Mouse (Mus musculus): ENCODE results near the gene Lrrc23. TPM values are rescaled to one million over a fixed set of nuclear protein-coding genes. Genes with fewer than 3 reads are reported as not detected.

Lrrc23 gene
- polyA plus RNA-seq, 1 experiment from 2014 or later, result 6.3 TPM

DNA sequence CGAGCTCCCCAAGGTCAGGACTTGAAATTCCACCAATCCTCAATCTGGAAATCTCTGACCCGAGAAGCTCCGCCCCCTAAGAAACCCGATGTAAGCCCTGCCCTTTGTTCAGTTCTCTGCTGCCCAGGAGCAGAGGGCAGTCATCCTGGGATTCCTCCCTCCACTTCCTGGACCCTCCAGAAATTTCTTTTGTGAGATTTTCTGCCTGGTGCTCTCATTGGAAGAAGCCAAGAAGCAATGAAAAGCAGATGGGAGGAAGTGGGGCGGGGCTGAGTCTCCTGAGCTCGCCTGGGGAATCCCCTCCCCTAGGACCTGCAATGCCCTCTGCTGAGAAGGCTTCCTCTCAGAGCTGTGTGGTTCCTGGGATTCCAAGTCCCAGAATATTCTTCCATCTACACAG lies 2.9 kb upstream of the Lrrc23 start:
- peak overlapping the region; percentile 13; the same call in 1 of the 2 replicates for H3K4me2 ChIP-seq
- peaks cover 19% of the 10 kb centered on the region for H3K4me1 ChIP-seq (replicated peaks)
- H3K27ac ChIP-seq, result no peak overlapping the region
- H3K4me3 ChIP-seq, result no peak overlapping the region
- no peak overlapping the region; the same call in 1 of the 2 replicates for H3K9ac ChIP-seq
- no peaks in the 10 kb centered on the region for H3K9me3 ChIP-seq
- ATAC-seq (ENCODE audit: low FRiP score), result no peak
- H3K36me3 ChIP-seq, result no peaks in the 10 kb centered on the region
- WGBS, result 24% methylated on average over 6 of the region's 6 CpGs
- peaks cover 20% of the 10 kb centered on the region for H3K27me3 ChIP-seq

DNA sequence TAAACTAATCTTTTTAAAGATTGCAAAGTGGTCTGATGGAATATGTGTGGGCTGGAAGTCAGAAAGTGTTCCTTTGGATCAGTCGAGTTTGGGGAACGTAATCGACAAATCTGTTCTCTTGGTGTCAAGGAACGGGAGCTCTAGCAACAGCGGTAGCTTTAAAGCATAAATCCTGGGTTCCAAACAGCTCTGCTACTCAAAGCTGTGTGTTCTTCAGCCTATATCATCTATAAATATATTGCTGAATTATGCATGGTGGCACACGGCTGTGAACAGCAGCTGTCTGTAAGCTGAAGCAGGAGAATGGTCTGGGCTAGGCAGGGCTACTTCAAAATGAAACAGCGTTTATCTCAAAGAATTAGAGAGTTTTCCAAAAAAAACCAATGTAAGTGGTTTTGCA lies 1.4 kb upstream of the Lrrc23 start:
- Histone ChIP-seq H3K27me3 (peaks cover 22% of the 10 kb centered on the region), H3K9me3 (no peaks in the 10 kb centered on the region), H3K4me2 (no peak overlapping the region), H3K27ac (no peak overlapping the region), H3K9ac (no peak overlapping the region), H3K4me1 (replicated peaks) (peaks cover 19% of the 10 kb centered on the region), H3K36me3 (no peaks in the 10 kb centered on the region), H3K4me3 (no peak overlapping the region)
- ATAC-seq (ENCODE audit: low FRiP score), result no peak
- WGBS, result 89% methylated on average over 7 of the region's 7 CpGs

DNA sequence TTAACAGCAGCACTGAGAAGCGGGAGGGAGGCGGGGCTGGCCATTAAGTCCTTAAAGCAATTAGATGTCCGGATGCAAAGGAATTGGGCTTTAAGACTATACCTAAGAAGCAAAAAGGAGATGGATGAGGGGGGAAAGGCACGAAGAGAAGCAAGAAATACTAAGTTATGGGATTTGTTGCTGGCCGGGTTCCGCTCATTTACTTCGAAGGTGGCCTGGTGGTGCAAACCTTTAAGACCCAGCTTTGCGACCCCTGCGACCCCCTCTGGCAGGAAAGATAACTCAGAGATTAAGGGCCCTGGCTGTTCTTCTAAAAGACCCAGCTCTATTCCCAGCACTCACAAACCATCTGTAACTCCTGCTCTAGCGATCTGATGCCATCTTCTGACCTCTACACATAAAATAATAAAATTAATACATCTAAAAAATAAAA lies 473 bp upstream of the Lrrc23 start:
- H3K27me3 ChIP-seq, result peaks cover 22% of the 10 kb centered on the region
- H3K4me1 ChIP-seq (replicated peaks), result peaks cover 19% of the 10 kb centered on the region
- 3% methylated on average over 10 of the region's 10 CpGs for WGBS
- peak overlapping the region; percentile 61 for H3K9ac ChIP-seq
- no peak overlapping the region for H3K27ac ChIP-seq
- H3K4me3 ChIP-seq, result peak overlapping the region; percentile 38
- H3K36me3 ChIP-seq, result no peaks in the 10 kb centered on the region
- H3K4me2 ChIP-seq, result peak overlapping the region; percentile 62
- H3K9me3 ChIP-seq, result no peaks in the 10 kb centered on the region
- ATAC-seq (ENCODE audit: low FRiP score), result no peak; the same call in 1 of the 2 replicates

DNA sequence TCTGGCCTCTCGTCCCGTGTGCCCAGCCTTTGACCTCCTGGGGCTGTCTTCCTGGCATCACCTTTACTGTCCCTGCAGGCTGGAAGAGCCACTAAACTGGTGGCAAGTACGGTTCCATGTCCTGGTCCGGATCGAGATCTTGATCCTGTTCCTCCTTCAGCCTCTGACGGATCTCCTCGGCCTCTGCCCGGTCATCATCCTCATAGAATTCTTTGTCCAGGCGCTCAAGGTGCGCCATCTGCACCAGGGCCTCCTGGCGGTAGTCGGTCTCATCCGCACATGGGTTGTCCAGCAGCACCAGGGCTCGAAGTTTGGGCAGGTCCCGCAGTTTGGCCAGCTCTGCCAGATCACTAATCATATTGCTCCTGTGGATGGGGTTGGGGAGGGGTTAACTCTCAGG lies 9.0 kb downstream of the Lrrc23 start:
- ATAC-seq (ENCODE audit: low FRiP score), result no peak
- Histone ChIP-seq H3K36me3 (no peaks in the 10 kb centered on the region), H3K9ac (no peak overlapping the region), H3K4me3 (no peak overlapping the region), H3K27me3 (peaks cover 15% of the 10 kb centered on the region), H3K9me3 (no peaks in the 10 kb centered on the region), H3K4me2 (no peak overlapping the region), H3K27ac (no peak overlapping the region), H3K4me1 (replicated peaks) (peaks cover 32% of the 10 kb centered on the region)
- WGBS, result 91% methylated on average over 15 of the region's 15 CpGs

DNA sequence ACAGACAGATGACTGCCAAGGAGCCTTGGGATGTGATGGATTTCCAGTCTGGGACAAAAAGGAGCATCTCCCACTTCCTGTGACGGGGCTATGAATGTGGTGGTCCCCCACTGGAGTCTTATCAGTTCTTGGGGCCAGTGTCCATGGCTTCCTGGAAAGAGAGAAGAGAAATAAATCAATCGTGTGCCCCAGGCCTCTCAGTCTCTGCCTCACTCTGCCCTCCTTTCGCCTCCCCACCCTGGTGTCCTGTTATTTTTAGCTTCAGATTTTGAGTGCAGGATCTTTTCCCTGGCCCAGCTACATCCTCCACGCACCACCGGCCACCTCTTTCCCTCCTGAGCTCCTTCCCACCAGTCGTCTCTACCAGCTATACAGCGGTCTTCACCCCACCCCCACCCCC lies 9.5 kb downstream of the Lrrc23 start:
- Histone ChIP-seq H3K9ac (peak overlapping the region; percentile 81), H3K36me3 (no peaks in the 10 kb centered on the region), H3K9me3 (no peaks in the 10 kb centered on the region), H3K4me2 (peak overlapping the region; percentile 72), H3K4me1 (replicated peaks) (peaks cover 32% of the 10 kb centered on the region), H3K4me3 (peak overlapping the region; percentile 55), H3K27me3 (peaks cover 15% of the 10 kb centered on the region), H3K27ac (peak overlapping the region; percentile 77; the same call in 1 of the 2 replicates)
- no peak for ATAC-seq (ENCODE audit: low FRiP score)
- WGBS, result 65% methylated on average over 7 of the region's 7 CpGs

DNA sequence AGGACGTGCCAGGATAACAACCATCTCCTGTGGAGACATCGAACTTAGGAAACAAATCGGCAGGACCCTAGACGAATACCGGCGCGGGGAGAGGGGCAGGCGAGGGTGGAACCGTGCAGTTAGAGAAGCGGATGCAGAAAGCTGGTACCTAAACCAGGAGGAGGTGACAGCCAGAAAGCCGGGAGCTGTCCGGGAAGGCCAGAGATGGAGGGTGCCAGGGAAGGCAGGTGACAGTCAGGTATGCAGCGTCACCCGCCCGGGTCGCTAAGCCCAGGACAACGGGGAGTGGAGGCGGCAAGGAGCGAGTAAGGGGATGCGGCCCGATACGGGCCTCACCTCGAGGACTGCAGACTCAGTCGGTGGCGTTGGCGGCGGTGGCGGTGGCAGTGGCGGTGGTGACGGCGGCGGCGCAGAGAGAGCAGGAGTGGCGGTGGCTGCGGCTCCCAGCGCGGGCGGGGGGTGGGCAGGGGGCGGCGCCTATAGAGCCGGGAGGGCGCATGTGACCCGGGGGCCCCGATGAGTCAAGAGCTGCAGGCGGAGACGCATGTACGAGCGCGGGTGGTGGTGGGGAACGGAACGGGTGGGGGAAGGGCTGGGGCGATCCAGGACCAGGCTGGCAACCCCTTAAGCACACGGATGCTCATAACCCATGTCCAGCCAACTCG lies 10.3 kb downstream of the Lrrc23 start, which contains the start of gene Eno2:
Gene Eno2 (minus strand): TSS at position 573 of the 665 bp plus-strand sequence.
- peaks cover 32% of the 10 kb centered on the region for H3K4me1 ChIP-seq (replicated peaks)
- peak within 1 kb of the TSS; percentile 55 for H3K4me3 ChIP-seq
- ATAC-seq (ENCODE audit: low FRiP score), result peak; percentile 82
- peak within 1 kb of the TSS; percentile 81 for H3K9ac ChIP-seq
- H3K9me3 ChIP-seq, result no peaks in the 10 kb centered on the region
- H3K4me2 ChIP-seq, result peak within 1 kb of the TSS; percentile 72
- no peaks in the 10 kb centered on the region for H3K36me3 ChIP-seq
- peaks cover 15% of the 10 kb centered on the region for H3K27me3 ChIP-seq
- peak within 1 kb of the TSS; percentile 77 for H3K27ac ChIP-seq
- WGBS, result under 1% methylated on average over 51 of the region's 54 CpGs

DNA sequence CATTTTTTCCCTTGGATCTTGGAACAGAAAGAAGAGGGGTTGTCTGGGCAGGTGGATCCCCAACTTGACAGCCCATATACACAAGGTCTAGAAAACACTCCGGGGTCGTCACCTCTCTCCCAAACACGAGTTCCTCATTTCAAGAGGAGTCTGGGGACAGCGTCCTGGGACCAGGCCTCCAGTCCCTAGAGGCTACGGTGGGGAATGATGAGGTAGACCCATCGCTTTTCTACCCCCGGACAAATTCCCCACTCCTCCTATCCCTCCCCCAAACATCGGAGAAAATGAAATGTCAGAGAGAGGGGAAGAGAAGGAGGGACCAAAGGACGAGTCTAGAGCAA lies 10.9 kb downstream of the Lrrc23 start:
- Histone ChIP-seq H3K9me3 (no peaks in the 10 kb centered on the region), H3K27me3 (peaks cover 15% of the 10 kb centered on the region), H3K27ac (0 out of 2 replicates have a peak overlapping the region, but pooled peaks have one; percentile 40), H3K36me3 (no peaks in the 10 kb centered on the region), H3K9ac (peak overlapping the region; percentile 81), H3K4me1 (replicated peaks) (peaks cover 32% of the 10 kb centered on the region), H3K4me2 (peak overlapping the region; percentile 72), H3K4me3 (peak overlapping the region; percentile 55)
- peak; percentile 10 for ATAC-seq (ENCODE audit: low FRiP score)
- WGBS, result 4% methylated on average over 9 of the region's 9 CpGs

DNA sequence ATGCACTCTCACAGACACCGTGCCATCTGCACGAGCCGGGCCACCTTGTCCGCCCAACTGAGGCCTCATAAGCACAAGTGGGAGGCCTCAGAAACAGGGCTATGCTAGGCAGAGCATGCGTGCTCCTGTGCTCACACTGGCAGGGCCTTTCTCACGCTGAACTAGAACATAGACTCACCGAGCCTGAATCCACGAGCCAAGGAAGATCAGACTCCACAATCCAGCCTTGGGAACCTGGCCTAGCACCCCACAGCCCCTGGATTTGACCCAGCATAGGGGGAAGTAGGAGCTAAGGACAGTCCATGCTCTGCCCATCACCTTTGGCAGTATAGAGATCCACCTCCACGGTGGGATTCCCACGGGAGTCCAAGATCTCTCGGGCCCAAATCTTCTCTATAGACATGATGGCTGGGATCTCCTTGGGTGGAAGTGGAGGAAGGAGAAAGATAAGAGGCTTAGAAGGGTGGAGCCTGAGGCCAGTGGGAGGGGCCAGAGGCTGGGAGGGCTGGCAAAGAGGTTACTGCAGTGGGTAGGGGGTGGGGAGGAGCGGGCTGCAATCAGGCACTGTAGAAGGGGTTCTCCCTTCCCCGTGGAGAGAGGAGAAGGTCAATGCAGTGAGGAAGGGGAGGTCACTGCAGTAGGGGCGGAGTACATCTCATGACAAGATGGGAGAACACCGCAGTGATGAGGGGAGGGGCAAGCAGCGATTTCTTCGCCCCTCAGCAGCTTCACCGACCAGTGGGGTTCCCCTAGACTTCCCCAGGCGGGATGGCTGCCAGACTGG lies 11.4 kb downstream of the Lrrc23 start:
- Histone ChIP-seq H3K4me2 (peak overlapping the region; percentile 72), H3K4me1 (replicated peaks) (peaks cover 32% of the 10 kb centered on the region), H3K4me3 (peak overlapping the region; percentile 55), H3K27me3 (peaks cover 15% of the 10 kb centered on the region), H3K27ac (peak overlapping the region; percentile 40; the same call in 1 of the 2 replicates), H3K36me3 (no peaks in the 10 kb centered on the region), H3K9me3 (no peaks in the 10 kb centered on the region), H3K9ac (peak overlapping the region; percentile 81)
- peak; percentile 21 for ATAC-seq (ENCODE audit: low FRiP score)
- 27% methylated on average over 19 of the region's 19 CpGs for WGBS

DNA sequence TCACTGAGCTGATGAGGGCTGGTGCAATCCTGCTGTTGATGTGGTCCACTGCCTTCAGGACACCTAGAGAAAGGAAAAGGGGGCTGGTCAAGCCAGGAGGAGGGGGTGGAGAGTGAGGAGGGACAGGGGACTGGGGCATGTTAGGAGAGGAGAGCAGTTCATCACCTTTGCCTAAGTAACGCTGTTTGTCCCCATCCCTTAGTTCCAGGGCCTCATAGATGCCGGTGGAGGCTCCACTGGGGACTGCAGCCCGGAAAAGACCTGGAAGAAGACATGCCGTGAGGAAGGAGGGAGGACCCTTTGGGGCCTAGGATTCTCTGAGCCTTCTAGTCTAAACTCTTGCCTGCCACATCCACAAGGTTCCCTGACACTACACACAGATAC lies 12.0 kb downstream of the Lrrc23 start:
- no peak for ATAC-seq (ENCODE audit: low FRiP score)
- no peaks in the 10 kb centered on the region for H3K36me3 ChIP-seq
- H3K4me1 ChIP-seq (replicated peaks), result peaks cover 32% of the 10 kb centered on the region
- peak overlapping the region; percentile 72 for H3K4me2 ChIP-seq
- H3K27ac ChIP-seq, result no peak overlapping the region
- H3K9me3 ChIP-seq, result no peaks in the 10 kb centered on the region
- 43% methylated on average over 4 of the region's 4 CpGs for WGBS
- no peak overlapping the region; the same call in 1 of the 2 replicates for H3K4me3 ChIP-seq
- H3K27me3 ChIP-seq, result peaks cover 18% of the 10 kb centered on the region
- peak overlapping the region; percentile 81 for H3K9ac ChIP-seq

DNA sequence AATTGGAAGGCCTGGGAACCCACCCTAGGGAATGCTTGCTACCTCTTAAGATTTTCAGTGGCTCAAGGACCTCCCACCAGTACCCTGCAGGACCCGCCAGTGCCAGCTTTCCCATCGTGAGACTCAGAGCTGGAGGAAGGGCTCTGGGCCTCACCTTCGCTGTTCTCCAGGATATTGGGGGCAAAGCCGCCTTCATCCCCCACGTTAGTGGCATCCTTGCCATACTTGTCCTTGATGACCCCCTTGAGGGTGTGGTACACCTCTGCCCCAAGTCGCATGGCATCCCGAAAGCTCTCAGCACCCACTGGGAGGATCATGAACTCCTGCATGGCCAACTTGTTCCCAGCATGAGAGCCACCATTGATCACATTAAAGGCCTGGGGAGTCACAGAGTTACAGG lies 13.6 kb downstream of the Lrrc23 start:
- ATAC-seq (ENCODE audit: low FRiP score), result no peak
- Histone ChIP-seq H3K36me3 (no peaks in the 10 kb centered on the region), H3K9ac (no peak overlapping the region)

DNA sequence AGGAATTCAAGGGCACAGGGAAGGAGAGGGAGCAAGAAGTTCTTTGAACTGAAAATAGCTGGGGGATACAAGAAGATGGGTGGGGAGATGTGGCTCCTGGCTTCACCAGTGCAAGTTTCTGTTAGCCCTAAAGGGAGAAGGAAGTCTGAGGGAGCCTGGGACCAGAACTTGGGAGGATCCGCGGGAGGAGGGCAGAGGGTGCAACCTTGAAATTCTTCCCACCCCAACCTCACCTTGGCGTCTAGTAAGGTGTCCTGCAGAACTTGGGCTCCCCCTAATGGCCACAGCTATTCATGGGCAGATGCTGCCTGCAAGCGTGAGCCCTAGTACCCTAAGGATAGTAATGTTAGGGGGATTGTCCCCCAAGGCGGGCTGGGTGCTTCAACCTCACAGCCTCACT lies 20.3 kb downstream of the Lrrc23 start:
- 0 out of 2 replicates have a peak overlapping the region, but pooled peaks have one; percentile 2 for H3K9ac ChIP-seq
- peak overlapping the region; percentile 99 for H3K27ac ChIP-seq
- H3K27me3 ChIP-seq, result peaks cover 12% of the 10 kb centered on the region; the same call in 1 of the 2 replicates
- H3K4me2 ChIP-seq, result 0 out of 2 replicates have a peak overlapping the region, but pooled peaks have one; percentile 92
- peaks cover 38% of the 10 kb centered on the region for H3K4me1 ChIP-seq (replicated peaks)
- H3K9me3 ChIP-seq, result no peaks in the 10 kb centered on the region
- 3% methylated on average over 5 of the region's 5 CpGs for WGBS
- H3K36me3 ChIP-seq, result no peaks in the 10 kb centered on the region
- no peak overlapping the region for H3K4me3 ChIP-seq
- ATAC-seq (ENCODE audit: low FRiP score), result no peak

More for the DNA sequence above, 13.6 kb downstream of the Lrrc23 start:
- 84% methylated on average over 7 of the region's 7 CpGs for WGBS
- Histone ChIP-seq H3K4me2 (no peak overlapping the region), H3K4me1 (replicated peaks) (peaks cover 32% of the 10 kb centered on the region), H3K27me3 (peaks cover 28% of the 10 kb centered on the region), H3K9me3 (no peaks in the 10 kb centered on the region), H3K4me3 (no peak overlapping the region), H3K27ac (no peak overlapping the region)

DNA sequence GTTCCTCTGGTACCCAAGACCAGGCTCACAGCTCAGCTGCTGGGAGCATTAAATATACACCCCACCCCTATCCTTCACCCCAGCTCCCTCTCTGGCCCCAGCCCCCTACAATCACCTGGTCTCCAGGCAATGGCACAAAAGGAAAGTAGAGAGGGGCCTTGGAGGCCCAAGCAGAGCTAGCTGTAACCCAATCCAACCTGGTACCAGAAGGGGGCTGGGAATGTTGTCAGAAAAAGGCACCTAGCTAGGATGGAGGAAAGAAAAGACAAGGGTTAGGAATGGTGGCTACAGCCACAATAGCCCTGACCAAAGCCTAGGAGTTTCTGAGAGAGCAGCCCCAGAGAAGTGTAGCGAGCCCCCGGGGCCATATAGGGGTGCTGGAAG lies 20.7 kb downstream of the Lrrc23 start:
- Histone ChIP-seq H3K9ac (0 out of 2 replicates have a peak overlapping the region, but pooled peaks have one; percentile 2), H3K27ac (peak overlapping the region; percentile 99), H3K4me1 (replicated peaks) (peaks cover 42% of the 10 kb centered on the region), H3K4me2 (peak overlapping the region; percentile 92), H3K4me3 (no peak overlapping the region), H3K27me3 (peaks cover 12% of the 10 kb centered on the region; the same call in 1 of the 2 replicates), H3K36me3 (0 out of 2 replicates have a peak, but pooled peaks cover under 1% of the 10 kb centered on the region), H3K9me3 (no peaks in the 10 kb centered on the region)
- 69% methylated on average over 2 of the region's 2 CpGs for WGBS
- no peak for ATAC-seq (ENCODE audit: low FRiP score)
